Mouse (Mus musculus) heart, adult 18-20 months (tissue): Measurements from ENCODE around the gene Nup37. TPM values are rescaled to one million over a fixed set of nuclear protein-coding genes. Genes with fewer than 3 reads are reported as not detected.

ENCODE experiments used
- DNase-seq, 2 experiments: peaks; one replicate each; pipeline ENCODE4 v3.0.0; 2021 to 2022; ENCODE audit warnings: mixed read lengths in 1 of 2
- total RNA-seq, 2 experiments: library from RNA; stranded (reverse); gene quantifications; 2 replicates each; pipeline ENCODE4 v1.2.3; 2021

The Nup37 gene
- total RNA-seq, 2 experiments from 2014 or later: 6.8 to 8.0 TPM

DNA sequence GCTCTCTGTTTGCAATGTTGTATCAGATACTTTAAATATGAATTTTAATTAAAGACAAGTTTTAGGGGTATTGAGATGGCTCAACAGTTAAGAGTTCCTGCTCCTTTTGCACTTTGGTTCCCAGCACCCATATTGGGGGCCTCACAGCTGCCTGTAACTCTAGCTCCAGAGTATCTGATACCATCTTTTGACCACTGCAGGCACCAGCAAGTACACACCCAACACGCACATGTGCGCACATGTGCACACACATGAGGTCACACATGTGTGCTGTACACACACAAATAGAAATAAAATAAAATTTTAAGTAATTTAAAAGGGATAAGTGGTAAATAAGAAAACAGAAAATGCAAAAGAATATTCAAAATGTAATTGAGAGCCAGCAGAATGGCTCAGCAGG, 81.2 kb downstream of the Nup37 start:
- no peak for DNase-seq

Other genes with a start within 250 kb of the Nup37 start
- gene Pmch, start 55.9 kb upstream of the Nup37 start, total RNA-seq: not detected
- gene Parpbp, start 51 bp upstream of the Nup37 start, total RNA-seq: under 1 TPM; 0.17 to 0.28 TPM
- 10 to 100 TPM; 32.5 to 34.5 TPM for gene Washc3, start 54.1 kb downstream of the Nup37 start, total RNA-seq
- gene Dram1, start 232.1 kb downstream of the Nup37 start, total RNA-seq: 1 to 10 TPM; 2.9 to 4.2 TPM
- 10 to 100 TPM; 25.5 to 25.9 TPM for gene Gnptab, start 232.1 kb downstream of the Nup37 start, total RNA-seq